Mouse (Mus musculus): ENCODE measurements around the gene Tstd2. TPM values are rescaled to one million over a fixed set of nuclear protein-coding genes. Genes with fewer than 3 reads are reported as not detected.

Tstd2 gene
- polyA plus RNA-seq (2011; ENCODE audit: insufficient read depth, insufficient read length, low replicate concordance, missing spikeins): 8.3 and 12.6 TPM in 2 replicates

DNA sequence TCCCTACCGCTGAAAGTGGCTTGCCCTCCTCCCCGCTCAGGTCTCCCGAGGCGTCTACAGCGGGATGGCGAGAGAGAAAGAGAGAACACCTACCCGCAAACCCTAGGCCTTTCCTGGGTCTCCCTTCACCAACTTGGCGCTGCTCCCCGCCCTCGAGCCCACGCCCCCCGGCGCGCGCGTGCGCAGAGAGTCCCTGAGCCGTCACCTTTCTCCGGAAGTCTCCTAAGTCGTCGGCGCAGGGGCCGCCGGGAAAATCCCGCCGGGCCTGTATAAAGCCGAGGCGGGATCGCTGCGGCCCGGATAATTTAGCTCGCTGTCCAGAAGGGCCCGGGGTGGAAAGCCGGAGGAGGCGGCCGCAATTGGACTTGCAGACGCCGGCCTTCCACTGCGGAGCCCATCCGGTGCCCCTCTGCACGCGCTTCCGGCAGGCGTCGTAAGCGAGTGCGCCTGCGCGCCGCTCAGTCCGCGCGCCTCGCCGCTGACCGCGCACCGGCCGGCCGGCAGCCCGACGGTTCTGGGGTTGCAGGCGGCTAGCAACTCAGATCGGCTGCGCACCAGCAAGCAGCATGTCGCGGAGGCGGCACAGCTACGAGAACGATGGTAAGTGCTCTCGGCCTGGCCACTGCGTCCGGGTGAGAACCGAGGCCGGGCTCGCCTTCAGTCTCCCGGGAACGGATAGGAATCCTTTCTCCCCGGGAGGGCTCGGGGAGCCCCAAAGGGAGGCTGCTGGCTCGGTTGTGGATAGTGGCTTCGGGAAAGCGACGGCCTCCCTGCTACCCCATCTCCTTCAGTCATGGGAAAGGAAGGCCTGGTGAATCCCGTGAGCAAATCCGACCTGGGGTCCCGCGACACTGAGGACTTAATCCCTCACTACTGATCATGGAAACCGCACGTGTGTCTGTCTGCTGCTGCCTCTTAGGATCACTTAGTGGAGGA, at the start of gene Tstd2, which contains the start of gene Ncbp1:
TSS of gene Tstd2 (minus strand) at position 408 of the 936 bp plus-strand sequence.
TSS of gene Ncbp1 (plus strand) at position 327 of the 936 bp plus-strand sequence.
- peak within 1 kb of the TSS; percentile 97 for H3K4me3 ChIP-seq (replicated peaks; ENCODE audit: control insufficient read depth, low read depth, low read length)
- peak; percentile 79; the same call in 1 of the 2 replicates for TF ChIP-seq POLR2A (IDR thresholded peaks at IDR 0.05; ENCODE audit: borderline replicate concordance, control insufficient read depth, low read depth, low read length)
- TF ChIP-seq CTCF (IDR thresholded peaks at IDR 0.05; ENCODE audit: control insufficient read depth, insufficient read depth, low read length): no peak
- under 1% methylated on average over 90 of the region's 90 CpGs for WGBS
- no peaks in the 10 kb centered on the region; the same call in none of the 2 replicates for H3K4me1 ChIP-seq (ENCODE audit: control insufficient read depth, insufficient read depth, low read length)
- H3K27ac ChIP-seq (ENCODE audit: control insufficient read depth, insufficient read depth, low read depth, low read length, poor library complexity): peak within 1 kb of the TSS; percentile 97

GRCm38 (mm10) chr4:46186466-46186865, 48.0 kb upstream of the Tstd2 start:
- H3K4me1 ChIP-seq (ENCODE audit: control insufficient read depth, insufficient read depth, low read length): no peaks in the 10 kb centered on the region
- H3K4me3 ChIP-seq (replicated peaks; ENCODE audit: control insufficient read depth, low read depth, low read length): no peak overlapping the region
- TF ChIP-seq POLR2A (IDR thresholded peaks at IDR 0.05; ENCODE audit: borderline replicate concordance, control insufficient read depth, low read depth, low read length): no peak
- no peak for TF ChIP-seq CTCF (IDR thresholded peaks at IDR 0.05; ENCODE audit: control insufficient read depth, insufficient read depth, low read length)
- no peak overlapping the region for H3K27ac ChIP-seq (ENCODE audit: control insufficient read depth, insufficient read depth, low read depth, low read length, poor library complexity)
- WGBS: 67% methylated on average over 3 of the region's 3 CpGs

DNA sequence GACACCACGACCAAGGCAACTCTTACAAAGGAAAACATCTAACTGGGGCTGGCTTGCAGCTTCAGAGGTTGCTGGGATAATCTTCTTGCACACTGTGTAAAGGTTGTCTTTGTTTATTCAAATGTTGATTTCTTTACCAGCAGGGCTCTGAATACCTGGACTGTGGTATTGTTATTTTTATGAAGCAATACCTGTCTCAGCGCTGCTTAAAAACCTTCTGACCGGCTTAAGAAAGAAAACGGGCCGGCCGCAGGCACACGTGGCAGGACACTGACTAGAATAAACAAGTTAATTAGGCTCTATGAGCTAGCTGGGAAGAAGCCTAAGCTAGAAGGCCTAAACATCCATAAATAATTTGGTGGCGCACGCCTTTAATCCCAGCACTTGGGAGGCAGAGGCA, 47.4 kb upstream of the Tstd2 start:
- TF ChIP-seq CTCF (IDR thresholded peaks at IDR 0.05; ENCODE audit: control insufficient read depth, insufficient read depth, low read length) (no peak), POLR2A (IDR thresholded peaks at IDR 0.05; ENCODE audit: borderline replicate concordance, control insufficient read depth, low read depth, low read length) (no peak)
- 92% methylated on average over 9 of the region's 9 CpGs for WGBS
- no peaks in the 10 kb centered on the region for H3K4me1 ChIP-seq (ENCODE audit: control insufficient read depth, insufficient read depth, low read length)
- H3K4me3 ChIP-seq (replicated peaks; ENCODE audit: control insufficient read depth, low read depth, low read length): no peak overlapping the region
- no peak overlapping the region for H3K27ac ChIP-seq (ENCODE audit: control insufficient read depth, insufficient read depth, low read depth, low read length, poor library complexity)

- 83% methylated on average over 8 of the region's 8 CpGs for WGBS
- TF ChIP-seq POLR2A (IDR thresholded peaks at IDR 0.05; ENCODE audit: borderline replicate concordance, control insufficient read depth, low read depth, low read length) (no peak), CTCF (IDR thresholded peaks at IDR 0.05; ENCODE audit: control insufficient read depth, insufficient read depth, low read length) (no peak)
- Histone ChIP-seq H3K27ac (ENCODE audit: control insufficient read depth, insufficient read depth, low read depth, low read length, poor library complexity) (no peak overlapping the region), H3K4me3 (replicated peaks; ENCODE audit: control insufficient read depth, low read depth, low read length) (no peak overlapping the region), H3K4me1 (ENCODE audit: control insufficient read depth, insufficient read depth, low read length) (no peaks in the 10 kb centered on the region)
Measured at GRCm38 (mm10) chr4:46185423-46185822, 46.9 kb upstream of the Tstd2 start.

- Histone ChIP-seq H3K4me3 (replicated peaks; ENCODE audit: control insufficient read depth, low read depth, low read length) (no peak overlapping the region), H3K4me1 (ENCODE audit: control insufficient read depth, insufficient read depth, low read length) (no peaks in the 10 kb centered on the region), H3K27ac (ENCODE audit: control insufficient read depth, insufficient read depth, low read depth, low read length, poor library complexity) (no peak overlapping the region)
- 89% methylated on average over 7 of the region's 7 CpGs for WGBS
- no peak for TF ChIP-seq CTCF (IDR thresholded peaks at IDR 0.05; ENCODE audit: control insufficient read depth, insufficient read depth, low read length)
- no peak for TF ChIP-seq POLR2A (IDR thresholded peaks at IDR 0.05; ENCODE audit: borderline replicate concordance, control insufficient read depth, low read depth, low read length)
Measured at GRCm38 (mm10) chr4:46182181-46182580, 43.7 kb upstream of the Tstd2 start.

- TF ChIP-seq POLR2A (IDR thresholded peaks at IDR 0.05; ENCODE audit: borderline replicate concordance, control insufficient read depth, low read depth, low read length): no peak
- no peak for TF ChIP-seq CTCF (IDR thresholded peaks at IDR 0.05; ENCODE audit: control insufficient read depth, insufficient read depth, low read length)
- no peak overlapping the region for H3K4me3 ChIP-seq (replicated peaks; ENCODE audit: control insufficient read depth, low read depth, low read length)
- no peaks in the 10 kb centered on the region for H3K4me1 ChIP-seq (ENCODE audit: control insufficient read depth, insufficient read depth, low read length)
- H3K27ac ChIP-seq (ENCODE audit: control insufficient read depth, insufficient read depth, low read depth, low read length, poor library complexity): no peak overlapping the region
- 81% methylated on average over 6 of the region's 6 CpGs for whole genome bisulfite sequencing
Measured at GRCm38 (mm10) chr4:46181168-46181567, 42.7 kb upstream of the Tstd2 start.

GRCm38 (mm10) chr4:46177496-46177895, 39.0 kb upstream of the Tstd2 start:
- 88% methylated on average over 7 of the region's 7 CpGs for WGBS
- no peak overlapping the region for H3K27ac ChIP-seq (ENCODE audit: control insufficient read depth, insufficient read depth, low read depth, low read length, poor library complexity)
- H3K4me3 ChIP-seq (replicated peaks; ENCODE audit: control insufficient read depth, low read depth, low read length): no peak overlapping the region
- no peak for TF ChIP-seq POLR2A (IDR thresholded peaks at IDR 0.05; ENCODE audit: borderline replicate concordance, control insufficient read depth, low read depth, low read length)
- no peak for TF ChIP-seq CTCF (IDR thresholded peaks at IDR 0.05; ENCODE audit: control insufficient read depth, insufficient read depth, low read length)
- H3K4me1 ChIP-seq (ENCODE audit: control insufficient read depth, insufficient read depth, low read length): no peaks in the 10 kb centered on the region

DNA sequence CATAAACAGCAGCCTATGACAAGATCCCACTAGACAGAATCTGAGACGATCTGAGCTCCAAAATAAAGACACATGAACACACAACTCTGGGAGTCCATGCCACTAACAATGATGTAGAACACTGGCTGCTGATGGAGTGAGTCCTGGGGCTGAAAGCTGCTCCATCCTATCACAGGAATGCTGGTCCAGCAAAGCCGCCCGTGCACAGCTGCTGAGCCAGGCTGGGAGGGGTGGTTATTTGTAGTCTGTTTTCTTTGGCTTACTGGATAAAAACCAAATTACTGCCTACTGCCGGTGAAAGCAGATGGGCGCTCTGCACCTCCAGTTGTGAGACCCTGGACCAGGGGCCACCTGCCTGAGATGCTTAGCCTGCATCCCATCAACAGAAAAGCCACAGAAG, 38.5 kb upstream of the Tstd2 start:
- 89% methylated on average over 5 of the region's 5 CpGs for WGBS
- no peak overlapping the region for H3K4me3 ChIP-seq (replicated peaks; ENCODE audit: control insufficient read depth, low read depth, low read length)
- no peak overlapping the region for H3K27ac ChIP-seq (ENCODE audit: control insufficient read depth, insufficient read depth, low read depth, low read length, poor library complexity)
- TF ChIP-seq CTCF (IDR thresholded peaks at IDR 0.05; ENCODE audit: control insufficient read depth, insufficient read depth, low read length) (no peak), POLR2A (IDR thresholded peaks at IDR 0.05; ENCODE audit: borderline replicate concordance, control insufficient read depth, low read depth, low read length) (no peak)
- no peaks in the 10 kb centered on the region for H3K4me1 ChIP-seq (ENCODE audit: control insufficient read depth, insufficient read depth, low read length)

Measured in bone marrow, adult 2 months (tissue).